Mouse (Mus musculus) spleen, postnatal 0 days (tissue): ENCODE data around the gene Ces2b. TPM values are rescaled to one million over a fixed set of nuclear protein-coding genes. Genes with fewer than 3 reads are reported as not detected.

ENCODE experiments used
- polyA plus RNA-seq: library from polyadenylated mRNA; unstranded; fragments of >200 nt; fragmentation: Nextera tagmentation; extraction: Ambion mirVana; gene quantifications from 2 replicates; pipeline ENCODE4 v1.2.1, GENCODE M21; 2015

Gene Ces2b
- polyA plus RNA-seq: not detected in 2 replicates

GRCm38 (mm10) chr8:104831440-104831839, at the start of gene Ces2b:
Gene Ces2b, plus strand, starts transcription at chr8:104831572.

GRCm38 (mm10) chr8:104846831-104847230, 15.5 kb downstream of the Ces2b start, which contains the start of gene Ces2c:
Gene Ces2c, plus strand, starts transcription at chr8:104847068.

Other genes starting within 250 kb of the Ces2b start
- gene Pdp2, start 240.1 kb upstream of the Ces2b start, polyA plus RNA-seq: 3.0 and 3.3 TPM in 2 replicates
- gene Cdh16, start 207.2 kb upstream of the Ces2b start, polyA plus RNA-seq: not detected in 2 replicates
- gene Rrad, start 200.2 kb upstream of the Ces2b start, polyA plus RNA-seq: 1.4 and 1.9 TPM in 2 replicates
- gene Ciao2b, start 189.6 kb upstream of the Ces2b start, polyA plus RNA-seq: 40.6 TPM in 2 replicates
- gene Ces2a, start 97.6 kb upstream of the Ces2b start, polyA plus RNA-seq: 0.15 TPM in 1 of 2 replicates, not detected in the other
- gene Ces2c, start 15.5 kb downstream of the Ces2b start, polyA plus RNA-seq: not detected in 2 replicates
- gene Ces2e, start 94.7 kb downstream of the Ces2b start, polyA plus RNA-seq: 0.15 and 0.20 TPM in 2 replicates
- not detected in 2 replicates for gene Ces2f, start 115.8 kb downstream of the Ces2b start, polyA plus RNA-seq
- 37.7 and 39.0 TPM in 2 replicates for gene Ces2g, start 130.1 kb downstream of the Ces2b start, polyA plus RNA-seq
- not detected in 2 replicates for gene Ces2h, start 169.3 kb downstream of the Ces2b start, polyA plus RNA-seq
- 0.17 TPM in 1 of 2 replicates, not detected in the other for gene Ces3a, start 217.0 kb downstream of the Ces2b start, polyA plus RNA-seq